Mouse (Mus musculus) lung, adult 2 months (tissue): ENCODE measurements around the gene Rspry1. TPM values are rescaled to one million over a fixed set of nuclear protein-coding genes. Genes with fewer than 3 reads are reported as not detected.
A peak's percentile ranks its signal among the peaks of the same experiment; 100 is the strongest.

Experiments
- DNase-seq: peaks from one replicate; pipeline ENCODE4 v3.0.0; 2022
- H3K4me1 ChIP-seq: fragments of 200-500 bp; 2 replicates; pipeline ENCODE4 v1.6.1; 2011; ENCODE audit warnings: low read length; ENCODE audit not compliant: control insufficient read depth, insufficient read depth
- H3K4me3 ChIP-seq: fragments of 200-500 bp; replicated peaks from 2 replicates; pipeline ENCODE3; 2011; ENCODE audit warnings: low read depth, mild to moderate bottlenecking, control low read depth, low read length; ENCODE audit errors: extremely low read depth
- CTCF ChIP-seq: fragments of 200-500 bp; IDR thresholded peaks from 2 replicates; pipeline ENCODE4 v1.5.1; 2011; ENCODE audit warnings: mild to moderate bottlenecking, low read length, control low read depth; ENCODE audit not compliant: insufficient read depth
- POLR2A ChIP-seq: fragments of 200-500 bp; IDR thresholded peaks from 2 replicates; pipeline ENCODE4 v1.6.1; 2011; ENCODE audit warnings: low read depth, mild to moderate bottlenecking, control low read depth, low read length, borderline replicate concordance; ENCODE audit errors: extremely low read depth
- WGBS: fragments of 180-500 bp; shearing (Covaris S2); methylation state at CpG from one replicate; pipeline ENCODE4 v1.1.7; 2018; 5-methylcytosine and 5-hydroxymethylcytosine counted together
- polyA plus RNA-seq: library from polyadenylated mRNA; depleted of rRNA; stranded (reverse); fragments of >200 nt; gene quantifications from 2 replicates; pipeline ENCODE4 v1.2.3, GENCODE M21; 2012

Rspry1 gene
- polyA plus RNA-seq, 1 experiment, result 7.8 TPM

DNA sequence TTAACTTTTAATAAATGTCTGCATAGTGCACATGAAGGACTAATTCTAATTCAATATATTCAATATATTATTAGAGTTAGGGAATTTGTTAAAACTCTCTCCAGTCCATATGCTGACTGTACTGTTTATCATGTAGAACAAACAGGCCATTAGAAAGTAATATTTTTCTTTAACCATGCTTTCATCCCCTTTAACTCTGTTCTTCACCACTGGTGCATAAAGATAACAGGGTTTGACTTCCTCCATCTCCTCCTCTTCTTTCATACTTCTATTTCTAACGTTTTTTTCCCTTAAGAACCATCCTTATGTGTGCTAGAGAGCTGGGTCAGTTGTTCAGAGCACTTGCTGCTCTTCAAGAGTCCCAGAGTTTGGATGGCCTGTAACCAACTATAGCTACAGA, 43.5 kb downstream of the Rspry1 start:
- no peak for DNase-seq
- H3K4me3 ChIP-seq, result no peak overlapping the region

DNA sequence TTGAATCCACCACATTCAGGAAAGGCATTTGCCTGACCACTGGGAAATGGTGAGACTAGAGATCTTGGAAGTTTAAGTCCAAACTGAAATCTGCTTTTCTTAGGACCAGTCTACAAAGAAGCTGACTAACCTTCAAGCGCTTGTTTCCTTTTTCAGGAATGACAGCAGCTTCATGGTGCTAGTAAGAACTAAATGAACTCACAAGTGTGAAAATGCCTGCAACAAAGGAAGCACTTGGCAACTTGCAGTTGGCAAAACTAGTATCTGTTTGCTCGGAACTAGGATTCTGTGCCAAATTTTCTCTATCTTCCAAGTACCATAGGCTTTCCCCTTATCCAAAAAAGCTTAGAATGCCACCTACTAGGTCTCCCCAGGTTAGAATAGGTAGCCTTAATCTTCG, 44.4 kb downstream of the Rspry1 start:
- DNase-seq, result no peak
- H3K4me3 ChIP-seq, result no peak overlapping the region
- TF ChIP-seq POLR2A (no peak), CTCF (no peak)
- H3K4me1 ChIP-seq, result no peaks in the 10 kb centered on the region
- 90% methylated on average over 3 of the region's 3 CpGs for WGBS

More for the DNA sequence above, 43.5 kb downstream of the Rspry1 start:
- WGBS, result 53% methylated on average over 1 of the region's 1 CpGs
- H3K4me1 ChIP-seq, result no peaks in the 10 kb centered on the region
- no peak for TF ChIP-seq CTCF
- TF ChIP-seq POLR2A, result no peak

DNA sequence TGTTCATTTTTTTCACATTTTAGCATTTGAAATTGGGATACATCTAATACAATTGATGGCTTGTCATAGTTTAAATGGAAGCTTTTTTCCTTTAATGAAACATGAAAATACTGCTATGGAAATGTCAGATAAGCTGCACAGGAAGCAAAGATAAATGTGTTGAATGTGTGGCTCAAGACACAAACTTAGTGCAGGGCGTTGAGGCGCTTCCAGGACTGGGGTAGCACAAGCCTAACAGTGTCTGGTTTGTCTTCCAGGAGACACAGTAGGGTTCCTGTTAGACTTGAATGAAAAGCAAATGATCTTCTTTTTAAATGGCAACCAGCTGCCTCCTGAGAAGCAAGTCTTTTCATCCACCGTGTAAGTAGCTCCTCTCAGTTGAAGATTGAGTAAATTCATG, 47.8 kb downstream of the Rspry1 start:
- DNase-seq, result no peak
- Histone ChIP-seq H3K4me3 (no peak overlapping the region), H3K4me1 (no peaks in the 10 kb centered on the region)
- no peak for TF ChIP-seq CTCF
- TF ChIP-seq POLR2A, result no peak
- 71% methylated on average over 3 of the region's 3 CpGs for WGBS

DNA sequence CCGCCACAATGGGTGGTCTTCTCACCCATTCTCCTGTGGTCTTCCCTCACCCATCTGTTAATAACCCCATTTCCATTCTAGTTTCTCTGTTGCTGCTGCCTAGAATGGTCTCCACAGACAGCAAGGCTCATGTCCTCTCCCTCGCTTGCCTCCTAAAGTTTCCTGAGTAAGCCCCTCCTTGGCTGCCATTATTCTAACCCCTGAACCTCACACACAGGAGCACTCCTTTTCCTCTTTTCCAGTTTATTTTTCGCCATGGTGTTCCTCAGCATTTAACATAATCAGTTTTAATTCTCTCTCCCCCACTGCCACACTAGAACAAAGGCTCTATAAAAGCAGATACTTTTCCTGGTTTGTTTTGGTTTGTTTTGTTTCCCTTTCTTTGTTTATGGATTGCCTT, 51.2 kb downstream of the Rspry1 start:
- 88% methylated on average over 3 of the region's 3 CpGs for WGBS
- no peak for DNase-seq
- TF ChIP-seq POLR2A, result no peak
- TF ChIP-seq CTCF, result no peak
- Histone ChIP-seq H3K4me3 (no peak overlapping the region), H3K4me1 (no peaks in the 10 kb centered on the region)

DNA sequence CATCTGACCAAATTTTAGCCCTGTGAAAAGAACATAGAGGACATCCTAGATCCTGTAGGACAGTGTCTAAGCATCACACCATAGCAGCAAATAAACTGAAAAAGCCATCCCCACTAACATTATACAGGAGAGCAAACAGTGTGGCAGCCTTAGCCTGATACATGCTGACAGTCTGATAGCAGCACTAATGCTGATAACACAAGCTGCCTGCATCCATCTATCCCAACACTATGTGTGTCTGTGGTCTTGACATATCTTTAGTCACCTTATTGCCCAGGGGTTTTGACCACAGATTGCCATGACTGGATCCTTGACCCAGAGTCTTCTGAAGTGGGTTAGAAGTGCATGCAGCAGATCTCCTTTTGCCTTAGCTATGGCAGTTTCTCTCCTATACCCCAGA, 53.3 kb downstream of the Rspry1 start:
- TF ChIP-seq CTCF (no peak), POLR2A (no peak)
- Histone ChIP-seq H3K4me1 (no peaks in the 10 kb centered on the region), H3K4me3 (no peak overlapping the region)
- no peak for DNase-seq

DNA sequence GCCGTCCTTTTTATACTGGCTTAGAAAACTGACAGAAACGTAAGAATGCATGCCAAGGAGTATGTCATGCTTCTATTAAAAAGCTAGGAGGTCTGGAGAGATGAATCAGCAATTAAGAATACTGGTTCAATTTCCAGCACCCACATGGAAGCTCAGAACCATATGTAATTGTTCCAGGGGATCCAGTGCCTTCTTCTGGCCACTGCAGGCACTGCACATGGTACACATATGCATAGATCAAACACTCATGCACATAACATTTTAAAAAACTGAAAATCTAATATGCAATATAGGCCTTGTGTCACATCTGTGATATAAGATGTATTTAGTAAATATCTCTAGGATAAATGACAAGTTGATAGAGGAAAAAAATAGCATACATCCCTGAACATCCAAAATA, 56.3 kb downstream of the Rspry1 start:
- no peak for DNase-seq
- 91% methylated on average over 2 of the region's 2 CpGs for WGBS
- no peaks in the 10 kb centered on the region for H3K4me1 ChIP-seq
- H3K4me3 ChIP-seq, result no peak overlapping the region
- TF ChIP-seq POLR2A, result no peak
- no peak for TF ChIP-seq CTCF

DNA sequence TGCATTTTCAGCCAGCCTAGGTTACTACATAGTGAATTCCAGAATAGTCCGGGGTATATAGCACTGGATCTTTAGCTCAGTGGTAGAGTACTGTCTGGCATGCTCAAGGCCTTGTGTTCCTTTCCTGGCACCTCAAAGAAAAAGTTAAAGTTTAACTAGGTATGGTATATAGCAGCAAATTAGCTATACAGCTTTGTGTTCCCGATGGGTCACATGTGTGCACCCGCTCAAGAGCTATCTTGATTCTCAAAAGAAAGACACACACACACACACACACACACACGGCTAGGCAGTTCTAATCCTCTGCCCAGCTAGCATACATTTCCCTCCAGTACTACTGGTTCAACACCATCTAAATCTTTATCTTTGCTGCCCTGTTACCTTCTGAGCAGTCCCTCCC, 58.7 kb downstream of the Rspry1 start:
- no peaks in the 10 kb centered on the region for H3K4me1 ChIP-seq
- H3K4me3 ChIP-seq, result no peak overlapping the region
- DNase-seq, result no peak
- TF ChIP-seq CTCF (no peak), POLR2A (no peak)
- 81% methylated on average over 4 of the region's 4 CpGs for WGBS

DNA sequence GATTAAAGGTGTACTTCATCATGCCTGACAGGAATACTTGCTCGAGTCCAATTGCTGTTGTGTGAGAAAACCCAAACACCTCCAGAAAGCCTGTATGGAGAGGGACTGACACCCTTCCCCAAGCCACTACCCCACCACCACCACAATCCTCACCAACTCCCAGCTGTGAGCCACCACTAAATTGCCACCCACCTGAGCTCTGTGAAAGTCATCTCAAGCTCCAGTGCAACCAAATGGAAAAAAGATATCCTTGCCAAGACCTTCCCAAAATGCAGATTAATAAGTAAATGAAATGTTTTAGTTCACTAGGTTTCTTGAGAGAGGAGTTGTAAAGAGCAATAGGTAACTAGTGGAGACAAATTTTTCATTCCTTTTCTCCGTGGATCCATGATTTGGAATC, 63.0 kb downstream of the Rspry1 start:
- DNase-seq, result no peak
- no peak for TF ChIP-seq CTCF
- TF ChIP-seq POLR2A, result no peak
- no peak overlapping the region for H3K4me3 ChIP-seq
- 72% methylated on average over 2 of the region's 2 CpGs for WGBS
- no peaks in the 10 kb centered on the region for H3K4me1 ChIP-seq

DNA sequence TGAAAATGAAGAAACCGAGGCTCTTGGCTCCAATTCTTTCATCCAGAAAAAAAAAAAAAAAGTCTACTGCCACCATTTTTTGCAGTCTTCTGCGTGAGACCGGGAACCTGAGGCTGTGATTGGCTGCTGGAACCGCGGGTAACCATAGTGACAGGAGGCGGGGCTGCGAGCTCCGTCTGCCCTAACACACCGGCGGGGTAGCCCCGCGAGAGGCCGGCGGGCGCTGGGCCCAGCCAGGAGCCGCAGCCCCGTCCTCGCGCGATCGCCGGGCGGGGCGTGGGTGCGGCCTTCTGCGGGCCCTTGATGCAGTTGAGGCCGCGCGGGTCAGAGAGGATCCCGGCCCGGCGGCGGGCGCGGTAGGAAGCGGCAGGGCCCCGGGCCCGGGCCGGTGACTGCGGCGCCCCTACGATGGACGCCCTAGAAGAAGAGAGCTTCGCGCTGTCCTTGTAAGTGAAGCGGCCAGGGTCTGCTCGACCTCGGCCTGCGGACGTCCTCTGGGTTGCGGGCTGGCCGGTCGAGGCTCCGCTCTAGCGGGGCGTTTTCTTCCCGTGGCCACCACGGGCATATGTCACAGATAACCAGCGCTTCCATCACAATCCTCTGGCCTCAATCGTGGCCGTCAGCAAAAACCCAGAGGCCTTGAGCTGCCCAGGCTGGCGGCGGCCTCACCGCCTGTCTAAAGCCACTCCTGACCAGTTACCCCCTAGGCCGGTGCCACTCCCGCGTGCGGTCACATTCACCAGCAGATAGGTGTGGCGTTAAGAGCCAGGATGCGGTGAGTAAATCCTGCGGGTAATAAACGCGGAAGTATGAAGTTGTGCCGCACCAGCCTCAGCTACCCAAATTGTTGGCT, 64.9 kb downstream of the Rspry1 start, which contains the start of gene Arl2bp:
Gene Arl2bp (plus strand): TSS at position 145 of the 853 bp plus-strand sequence.
- H3K4me1 ChIP-seq, result no peaks in the 10 kb centered on the region
- TF ChIP-seq CTCF (no peak), POLR2A (0 out of 2 replicates have a peak, but pooled peaks have one; percentile 46)
- H3K4me3 ChIP-seq, result peak within 1 kb of the TSS; percentile 84
- peak; percentile 89 for DNase-seq
- WGBS, result under 1% methylated on average over 74 of the region's 74 CpGs

DNA sequence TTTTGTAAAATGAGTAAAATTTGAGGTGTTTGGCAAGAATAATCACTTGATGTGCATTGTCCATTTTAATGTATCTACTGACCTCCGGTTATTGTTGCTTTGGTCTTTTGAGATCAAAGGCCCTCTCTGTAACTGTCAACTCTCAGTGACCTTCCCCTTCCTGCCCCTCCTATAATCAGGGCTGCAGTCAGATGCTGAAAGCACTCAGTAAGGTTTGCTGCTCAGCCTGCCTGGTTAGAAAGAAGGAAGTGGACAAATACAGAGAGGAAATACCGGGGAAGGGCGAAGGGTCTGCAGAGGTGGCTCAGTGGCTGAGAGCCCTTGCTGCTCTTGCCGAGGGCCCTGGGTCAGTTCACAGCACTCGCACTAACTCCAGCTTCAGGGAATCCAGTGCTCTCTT, 72.6 kb downstream of the Rspry1 start:
- Histone ChIP-seq H3K4me3 (no peak overlapping the region), H3K4me1 (peaks cover 19% of the 10 kb centered on the region)
- no peak for DNase-seq
- 47% methylated on average over 5 of the region's 5 CpGs for WGBS
- TF ChIP-seq POLR2A (no peak), CTCF (no peak)

DNA sequence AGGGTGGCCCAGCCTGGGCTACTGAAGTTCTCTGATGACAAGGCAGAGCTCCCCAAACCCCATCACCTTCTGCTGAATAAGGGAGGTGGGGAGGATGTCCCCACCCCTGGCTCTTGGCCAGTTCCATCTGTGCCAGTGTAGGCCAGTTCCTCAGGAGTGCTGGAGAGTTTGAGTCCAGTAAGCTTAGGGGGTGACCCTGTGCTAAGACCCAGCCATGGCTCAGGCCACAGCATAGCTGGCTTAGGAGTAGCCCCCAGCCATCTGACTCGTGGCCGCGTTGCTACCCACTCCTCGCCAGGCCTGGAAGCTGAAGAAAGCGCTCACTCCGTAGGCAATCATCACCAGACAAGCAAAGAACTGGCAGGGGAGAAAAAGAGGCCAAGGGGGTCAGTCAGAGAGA, 74.2 kb downstream of the Rspry1 start:
- Histone ChIP-seq H3K4me1 (peaks cover 19% of the 10 kb centered on the region), H3K4me3 (no peak overlapping the region)
- WGBS, result 86% methylated on average over 6 of the region's 6 CpGs
- DNase-seq, result no peak
- TF ChIP-seq POLR2A (no peak), CTCF (no peak)
